8 mouse cellular contexts compared by ENCODE assay signal in the genomic region with DNA sequence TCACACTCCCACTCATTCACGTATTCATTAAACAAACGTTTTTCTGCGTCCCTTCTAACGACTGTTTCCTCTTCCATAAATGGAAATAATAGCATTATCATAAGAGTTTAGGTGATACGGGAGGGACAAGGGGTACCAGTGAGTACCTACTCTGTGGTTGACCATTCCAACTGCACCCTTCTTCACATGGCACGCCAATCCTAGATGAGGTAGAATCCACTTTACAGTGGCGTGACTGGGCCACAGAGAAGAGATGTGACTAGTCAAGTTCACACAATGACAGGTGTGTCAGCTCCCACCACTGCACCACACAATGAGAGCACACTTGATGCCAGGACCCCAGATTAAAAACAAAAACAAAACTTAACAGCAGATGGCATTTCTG. TPM values are rescaled to one million over a fixed set of nuclear protein-coding genes. Genes with fewer than 3 reads are reported as not detected.
DNase-seq lines count a peak whose midpoint lies in the region; ATAC-seq and TF ChIP-seq lines count a peak whose summit lies in the region.

No protein-coding gene starts in this region.

- TF ChIP-seq CTCF in cerebellum, adult 2 months (IDR thresholded peaks at IDR 0.05; ENCODE audit: borderline replicate concordance, insufficient read depth, low read depth, low read length), result no peak

- no peak for TF ChIP-seq POLR2A in cerebellum, adult 2 months (IDR thresholded peaks at IDR 0.05; ENCODE audit: borderline replicate concordance, insufficient read depth, low read length)

- peak in 1 of 2 experiments; percentile 35 for DNase-seq in cerebellum, adult 2 months
- no peak for DNase-seq in lung, postnatal 14 days
- no peak for DNase-seq in limb, embryonic 11.5 days (ENCODE audit: low spot score)
- DNase-seq in gastrocnemius, postnatal 36 days, result no peak
- DNase-seq in layer of hippocampus, postnatal 14 days (ENCODE audit: low spot score in 2 of 2), result no peak

- 31% methylated on average over 7 of the region's 7 CpGs for WGBS in cerebellum, adult 2 months
- WGBS in lung, embryonic 16.5 days, result 18% methylated on average over 7 of the region's 7 CpGs
- whole genome bisulfite sequencing in limb, embryonic 11.5 days, result 25% methylated on average over 7 of the region's 7 CpGs
- 26% methylated on average over 7 of the region's 7 CpGs for WGBS in stomach, embryonic 14.5 days

- no peak for ATAC-seq in cerebellum, adult (ENCODE audit: insufficient number of reproducible peaks, low FRiP score, low TSS enrichment)
- ATAC-seq in lung, embryonic 16.5 days (ENCODE audit: low read depth), result no peak
- no peak for ATAC-seq in limb, embryonic 11.5 days (ENCODE audit: insufficient number of reproducible peaks, low FRiP score, low TSS enrichment, low read depth)
- ATAC-seq in stomach, embryonic 14.5 days (ENCODE audit: insufficient number of reproducible peaks, insufficient read depth, low FRiP score, low read depth), result no peak

- no peaks in the 10 kb centered on the region for H3K36me3 ChIP-seq in lung, embryonic 16.5 days (ENCODE audit: control insufficient read depth, insufficient read depth, low read length)
- no peaks in the 10 kb centered on the region for H3K36me3 ChIP-seq in limb, embryonic 11.5 days (ENCODE audit: control insufficient read depth, insufficient read depth, low read length)
- H3K36me3 ChIP-seq in stomach, embryonic 14.5 days (ENCODE audit: control insufficient read depth, insufficient read depth, low read length), result no peaks in the 10 kb centered on the region

- peaks cover 13% of the 10 kb centered on the region; the same call in 1 of the 2 replicates for H3K4me1 ChIP-seq in cerebellum, adult 2 months (ENCODE audit: control insufficient read depth, insufficient read depth, low read length)
- peaks cover 2% of the 10 kb centered on the region; the same call in 1 of the 2 replicates for H3K4me1 ChIP-seq in lung, embryonic 16.5 days (replicated peaks; ENCODE audit: control insufficient read depth, insufficient read depth, low read length)
- no peaks in the 10 kb centered on the region; the same call in 1 of the 2 replicates for H3K4me1 ChIP-seq in limb, embryonic 11.5 days (ENCODE audit: control insufficient read depth, insufficient read depth, low read length)
- no peaks in the 10 kb centered on the region for H3K4me1 ChIP-seq in stomach, embryonic 14.5 days (ENCODE audit: control insufficient read depth, insufficient read depth, low read length)

- no peaks in the 10 kb centered on the region for H3K27me3 ChIP-seq in cerebellum, adult 2 months (ENCODE audit: control insufficient read depth, insufficient read depth, low read length)
- peaks cover 37% of the 10 kb centered on the region for H3K27me3 ChIP-seq in lung, embryonic 16.5 days (ENCODE audit: control insufficient read depth, insufficient read depth, low read depth, low read length)
- peaks cover 25% of the 10 kb centered on the region for H3K27me3 ChIP-seq in limb, embryonic 11.5 days (ENCODE audit: control insufficient read depth, insufficient read depth, low read length)
- peaks cover 17% of the 10 kb centered on the region for H3K27me3 ChIP-seq in stomach, embryonic 14.5 days (ENCODE audit: control insufficient read depth, insufficient read depth, low read length)

- H3K9ac ChIP-seq in lung, embryonic 16.5 days (ENCODE audit: low read length), result no peak overlapping the region
- H3K9ac ChIP-seq in limb, embryonic 11.5 days (ENCODE audit: low read length), result no peak overlapping the region
- H3K9ac ChIP-seq in stomach, embryonic 14.5 days (replicated peaks; ENCODE audit: low read depth, low read length), result no peak overlapping the region

- H3K4me3 ChIP-seq in cerebellum, adult 2 months (replicated peaks; ENCODE audit: insufficient read depth, low read depth, low read length), result peak overlapping the region; percentile 63
- peak overlapping the region; percentile 39 for H3K4me3 ChIP-seq in lung, embryonic 16.5 days (ENCODE audit: low read length)
- H3K4me3 ChIP-seq in limb, embryonic 11.5 days (ENCODE audit: low read depth, low read length), result peak overlapping the region; percentile 21; the same call in 1 of the 2 replicates
- peak overlapping the region; percentile 37 for H3K4me3 ChIP-seq in stomach, embryonic 14.5 days (ENCODE audit: low read depth, low read length)

- intact Hi-C loops in gastrocnemius, postnatal 36 days (cut with DNase I), result no loop called here

- H3K4me2 ChIP-seq in lung, embryonic 16.5 days (ENCODE audit: low read depth, low read length), result peak overlapping the region; percentile 60
- H3K4me2 ChIP-seq in limb, embryonic 11.5 days (ENCODE audit: low read depth, severe bottlenecking), result peak overlapping the region; percentile 76
- H3K4me2 ChIP-seq in stomach, embryonic 14.5 days (replicated peaks; ENCODE audit: low read depth, low read length), result peak overlapping the region; percentile 82

- H3K27ac ChIP-seq in cerebellum, adult 2 months (ENCODE audit: insufficient read depth, low read length), result no peak overlapping the region
- H3K27ac ChIP-seq in lung, embryonic 16.5 days (ENCODE audit: low read length), result no peak overlapping the region
- H3K27ac ChIP-seq in limb, embryonic 11.5 days (replicated peaks; ENCODE audit: low read depth, low read length), result no peak overlapping the region
- H3K27ac ChIP-seq in stomach, embryonic 14.5 days (ENCODE audit: low read length), result no peak overlapping the region

- H3K9me3 ChIP-seq in lung, embryonic 16.5 days (ENCODE audit: control insufficient read depth, low read length), result no peaks in the 10 kb centered on the region
- H3K9me3 ChIP-seq in limb, embryonic 11.5 days (ENCODE audit: control insufficient read depth, low read length), result no peaks in the 10 kb centered on the region
- no peaks in the 10 kb centered on the region for H3K9me3 ChIP-seq in stomach, embryonic 14.5 days (ENCODE audit: control insufficient read depth, low read depth, low read length)

RNA-seq across cellular contexts. Expression of a gene that starts 16.2 kb away (rescaled TPM):
- 9.3 and 12.5 TPM in 2 replicates for polyA plus RNA-seq in cerebellum, adult 2 months (2012; rRNA removed)
- 1.5 and 1.6 TPM in 2 replicates for polyA plus RNA-seq in lung, embryonic 16.5 days (2015; fragmentation: Nextera tagmentation; extraction: Ambion mirVana)
- 5.9 and 7.3 TPM in 2 replicates for polyA plus RNA-seq in limb, embryonic 11.5 days (2014; fragmentation: Nextera tagmentation; extraction: Ambion mirVana)
- 1.4 and 1.9 TPM in 2 replicates for polyA plus RNA-seq in stomach, embryonic 14.5 days (2014; fragmentation: Nextera tagmentation; extraction: Ambion mirVana)
- 10 to 100 TPM; 15.0 to 39.3 TPM for total RNA-seq in gastrocnemius, postnatal 36 days (2021)
- total RNA-seq in layer of hippocampus, postnatal 14 days (2021), result 1 to 10 TPM; 2.6 to 4.0 TPM
